10 mouse cellular contexts compared by ENCODE assay signal in the genomic region with DNA sequence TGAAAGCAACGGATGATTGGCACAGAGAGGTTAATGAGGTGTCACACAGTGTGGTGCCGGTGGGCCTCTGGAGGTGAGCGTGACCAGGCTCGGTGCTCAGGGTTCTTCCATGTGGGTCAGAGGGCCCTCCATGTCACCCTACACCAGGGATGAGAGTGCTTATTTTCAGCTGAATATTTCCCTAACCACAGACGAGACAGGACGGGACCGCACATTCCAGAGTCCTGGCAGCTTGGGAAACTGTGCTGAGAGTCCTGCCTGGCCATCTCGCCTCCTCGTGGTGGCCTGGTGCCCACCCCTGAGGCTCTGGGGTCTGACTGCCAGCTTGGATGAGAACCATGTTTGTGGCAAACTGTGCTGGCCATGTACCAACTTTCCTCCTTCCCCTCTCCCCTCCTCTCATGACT. TPM values are rescaled to one million over a fixed set of nuclear protein-coding genes. Genes with fewer than 3 reads are reported as not detected.
DNase-seq lines count a peak whose midpoint lies in the region; ATAC-seq and TF ChIP-seq lines count a peak whose summit lies in the region.
"Had no signal": no experiment of that assay in that cellular context is flagged by ENCODE, and none has a peak within 500 bp of the region (broad histone marks: within the 10 kb centered on the region; RNA-seq: fewer than 3 reads in every experiment).

No protein-coding gene starts in this region.

- CTCF ChIA-PET in Patski (lab: Charles Lee), result interaction anchor here (0.7 to 2.4 kb wide), 4 partner anchors 15 to 71 kb away, joined by 3 to 20 read pairs (median 4); a partner anchor contains a TSS

- no peaks in the 10 kb centered on the region for H3K9me3 ChIP-seq in forebrain, postnatal 0 days (ENCODE audit: low read length)

- no peak overlapping the region for H3K9ac ChIP-seq in forebrain, postnatal 0 days

- DNase-seq in gastrocnemius, postnatal 14 days, result peak; percentile 20
- DNase-seq in gastrocnemius, adult 18-20 months (ENCODE audit: low spot score), result no peak
- DNase-seq in layer of hippocampus, postnatal 10 days (ENCODE audit: low spot score in 2 of 2), result peak; percentile 51 to 61
- no peak for DNase-seq in layer of hippocampus, postnatal 25 days (ENCODE audit: extremely low spot score in 1 of 2, low spot score in 1 of 2)
- peak; percentile 98 for DNase-seq in Patski (ENCODE audit: low read depth, low spot score)
- peak; percentile 53 for DNase-seq in forebrain, postnatal 0 days
- no peak for DNase-seq in urinary bladder, adult 18-20 months (ENCODE audit: low spot score in 2 of 2)
- DNase-seq: cerebellum, adult 8-10 months; thymus, adult 18-20 months had no signal

- in situ Hi-C loops in Patski (cut with MboI; ENCODE audit: low pct_unique_long_range_greater_than_20kb), result loop anchor here (5.0 kb wide), 1 partner anchor 90 kb away; no protein-coding TSS in a partner anchor

- WGBS in forebrain, postnatal 0 days, result 52% methylated on average over 9 of the region's 9 CpGs

- no peaks in the 10 kb centered on the region for H3K27me3 ChIP-seq in Patski
- no peaks in the 10 kb centered on the region for H3K27me3 ChIP-seq in forebrain, postnatal 0 days (ENCODE audit: insufficient read depth, low read length)

- no peaks in the 10 kb centered on the region for H3K4me1 ChIP-seq in forebrain, postnatal 0 days (ENCODE audit: insufficient read depth)

- no peak overlapping the region for H3K4me2 ChIP-seq in forebrain, postnatal 0 days (ENCODE audit: low read depth)

- peak; percentile 91 for ATAC-seq in Patski
- ATAC-seq in forebrain, postnatal 0 days, result no peak
- ATAC-seq in granulocyte monocyte progenitor cell, adult 5-6 weeks (replicated peaks; ENCODE audit: poor library complexity, severe bottlenecking), result no peak

- no peaks in the 10 kb centered on the region for H3K36me3 ChIP-seq in forebrain, postnatal 0 days (ENCODE audit: insufficient read depth)

- H3K4me3 ChIP-seq in forebrain, postnatal 0 days (ENCODE audit: low read depth, low read length), result no peak overlapping the region

- no peak overlapping the region for H3K27ac ChIP-seq in forebrain, postnatal 0 days (ENCODE audit: low read depth, low read length)

- POLR2A ChIA-PET in Patski (lab: Charles Lee), result interaction anchor here (0.9 to 2.2 kb wide), 7 partner anchors 10 to 121 kb away, joined by 4 to 7 read pairs (median 4); no protein-coding TSS in a partner anchor

- intact Hi-C loops in gastrocnemius, postnatal 14 days (cut with DNase I; ENCODE audit: low total_unique reads), result no loop called here

- TF ChIP-seq CTCF in Patski (IDR thresholded peaks at IDR 0.05), result no peak
- TF ChIP-seq CTCF in forebrain, postnatal 0 days (IDR thresholded peaks at IDR 0.05; ENCODE audit: low read depth), result no peak

RNA-seq across cellular contexts. Expression of a gene that starts 36.5 kb away (rescaled TPM):
- total RNA-seq in gastrocnemius, postnatal 14 days (2021), result 10 to 100 TPM; 33.5 to 39.8 TPM
- total RNA-seq in gastrocnemius, adult 18-20 months (2021), result 10 to 100 TPM; 51.2 to 80.6 TPM
- total RNA-seq in layer of hippocampus, postnatal 10 days (2021), result 100 to 1,000 TPM; 177 to 193 TPM
- 100 to 1,000 TPM; 104 to 168 TPM for total RNA-seq in layer of hippocampus, postnatal 25 days (2021)
- polyA plus RNA-seq in Patski (2021), result 497 TPM
- total RNA-seq in forebrain, postnatal 0 days (2014; rRNA removed), result 72.2 and 101 TPM in 2 replicates
- 89.5 and 139 TPM in 2 replicates for polyA plus RNA-seq in forebrain, postnatal 0 days (2015; fragmentation: Nextera tagmentation; extraction: Ambion mirVana)
- total RNA-seq in granulocyte monocyte progenitor cell, adult 5-6 weeks (2014; fragmentation: Nextera tagmentation), result 42.8 and 42.9 TPM in 2 replicates
- 18.9 and 30.2 TPM in 2 replicates for total RNA-seq in granulocyte monocyte progenitor cell, adult 5-6 weeks (2017)

Comparison
In these comparisons a context has a peak if more than half of its experiments do, and no peak if none do; other contexts are left out.
1. DNase-seq: peak in gastrocnemius, postnatal 14 days (single experiment), layer of hippocampus, postnatal 10 days (2 of 2), Patski (single experiment) and forebrain, postnatal 0 days (single experiment); none in gastrocnemius, adult 18-20 months (single experiment), layer of hippocampus, postnatal 25 days (0 of 2) and urinary bladder, adult 18-20 months (0 of 2).